Mouse (Mus musculus): ENCODE results near the gene Kank4.
"Not testable (repeated sequence)": the region's sequence is repeated elsewhere in the genome, so short reads cannot be mapped to it uniquely, and the experiment has no call there.

Kank4 gene

DNA sequence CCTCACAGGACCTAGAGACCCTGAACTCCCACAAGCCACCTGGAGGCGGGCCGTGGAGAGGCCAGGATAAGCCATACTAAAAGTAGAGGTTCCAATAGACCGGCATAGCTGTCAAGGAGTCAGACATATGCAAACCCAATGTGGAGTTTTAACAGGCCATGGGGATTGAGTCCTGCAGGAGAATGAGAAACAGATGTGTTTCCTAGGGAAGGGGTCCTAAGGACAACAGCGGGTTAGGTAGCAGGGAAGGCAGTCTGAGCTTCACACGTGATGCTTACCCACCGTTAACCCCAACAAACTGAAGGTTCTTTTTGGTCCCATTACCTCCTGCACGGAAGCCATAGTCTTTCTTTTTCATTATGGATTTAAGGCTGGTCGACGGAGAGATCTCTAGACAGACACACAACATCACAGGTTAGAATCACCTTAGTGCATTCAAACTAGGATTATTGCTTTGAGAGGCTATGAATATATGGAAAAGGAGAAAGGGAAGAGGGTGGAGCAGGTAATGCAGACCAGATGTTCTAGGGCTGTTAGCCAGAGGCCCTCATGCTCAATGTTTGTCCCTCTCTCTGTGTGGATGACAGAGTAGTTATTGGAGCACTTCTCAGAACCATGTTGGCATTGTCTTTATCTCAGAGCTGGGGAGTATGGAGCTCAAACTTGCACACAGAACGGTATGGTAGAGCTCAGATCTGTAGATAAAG is 40.5 kb downstream of the Kank4 start:
- no peak for DNase-seq (ENCODE audit: low spot score)

DNA sequence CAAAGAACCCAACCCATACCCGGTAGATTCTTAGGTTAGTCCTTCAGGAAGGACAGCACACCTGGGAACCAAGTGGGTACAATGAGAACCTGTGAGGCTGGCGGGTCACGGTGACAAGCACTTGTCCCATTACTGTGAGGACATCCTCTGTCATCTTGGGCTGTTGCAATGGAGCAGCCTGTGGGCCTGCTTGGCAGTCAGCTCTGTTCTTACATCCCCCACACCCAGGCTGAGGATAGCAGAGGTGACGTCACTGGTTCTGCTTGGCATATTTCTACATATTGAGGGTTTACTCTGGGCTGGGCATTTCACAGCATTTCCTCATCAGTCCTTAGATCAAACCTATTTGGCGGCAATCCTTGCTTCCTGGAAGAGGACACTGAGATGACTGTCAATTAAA is 43.6 kb downstream of the Kank4 start:
- no peak for DNase-seq (ENCODE audit: low spot score)

DNA sequence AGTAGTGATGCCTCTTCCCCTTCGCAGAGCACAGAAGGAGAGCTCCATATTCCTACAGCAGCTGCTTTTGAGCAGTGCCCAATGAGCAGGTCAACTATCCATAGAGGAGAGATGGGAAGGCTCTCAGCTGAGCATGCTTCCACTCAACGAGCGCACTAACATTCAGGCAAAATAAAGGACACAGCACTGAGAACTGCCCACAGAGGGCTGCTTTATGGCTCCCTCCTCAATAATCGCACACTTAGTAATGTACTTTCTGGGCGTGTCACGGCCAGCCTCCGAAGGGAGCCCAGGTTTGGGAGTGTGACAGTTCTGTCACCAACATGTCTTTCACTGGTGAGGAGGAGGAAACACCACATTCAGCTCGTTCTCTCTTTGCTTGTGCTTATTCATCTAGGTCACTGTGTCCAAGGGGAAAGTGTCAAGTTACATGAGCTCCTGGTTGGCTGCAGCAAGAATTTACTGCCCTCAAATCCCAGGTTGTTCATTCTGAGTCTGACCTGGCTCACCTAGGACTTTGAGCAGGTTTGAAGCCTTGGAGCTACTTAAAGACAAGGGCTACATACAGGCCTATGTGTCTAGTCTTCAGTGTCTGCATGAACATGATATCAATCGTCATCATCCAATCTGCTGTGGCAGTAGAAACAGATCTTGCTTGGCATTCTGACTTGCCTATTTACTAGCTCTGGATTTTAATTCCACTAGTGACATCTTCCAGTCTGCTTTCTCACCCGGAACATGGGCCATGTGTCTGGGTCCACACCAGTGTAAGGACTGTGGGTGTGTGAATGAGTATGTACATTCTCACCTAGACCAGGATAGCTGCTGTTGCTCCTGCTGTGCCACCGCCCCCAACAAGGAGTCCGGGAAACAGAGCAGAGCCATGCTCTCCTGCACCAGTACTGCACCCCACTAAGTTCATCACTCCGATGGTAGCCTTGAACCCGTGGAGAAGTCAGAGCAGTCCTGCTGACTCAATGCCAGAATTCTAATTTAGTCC is 49.9 kb downstream of the Kank4 start:
- DNase-seq (ENCODE audit: low spot score) = no peak

DNA sequence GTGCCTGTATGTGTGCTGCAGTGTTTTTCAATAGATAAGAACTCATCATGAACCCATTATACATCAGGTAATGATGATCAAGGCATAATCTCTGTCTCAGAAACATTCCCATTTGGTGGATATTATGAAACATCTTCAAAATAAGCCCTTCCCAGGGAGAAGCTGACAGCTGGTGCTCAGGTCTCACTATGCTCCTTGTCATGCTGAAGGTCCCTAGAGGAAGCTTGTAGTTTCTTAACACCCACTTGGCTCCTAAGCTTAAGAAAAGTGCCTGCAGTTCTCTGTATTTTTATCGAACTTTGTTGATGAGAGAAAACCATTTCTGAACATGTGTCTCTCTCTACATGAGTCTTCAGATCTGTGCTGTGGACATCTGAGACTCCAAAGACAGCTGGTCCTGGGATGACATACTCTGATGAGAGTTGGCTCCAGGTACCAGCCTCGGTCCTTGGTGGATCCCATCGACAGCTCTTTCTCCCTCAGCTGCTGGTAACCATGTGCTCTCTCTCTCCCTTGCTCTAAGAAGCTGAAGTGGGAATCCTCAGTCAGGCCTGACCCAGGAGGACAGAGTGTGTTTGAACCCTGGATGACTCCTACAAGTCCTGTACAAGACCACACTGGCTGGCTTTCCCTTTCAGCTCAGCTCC is 58.3 kb downstream of the Kank4 start:
- no peak for DNase-seq (ENCODE audit: low spot score)

DNA sequence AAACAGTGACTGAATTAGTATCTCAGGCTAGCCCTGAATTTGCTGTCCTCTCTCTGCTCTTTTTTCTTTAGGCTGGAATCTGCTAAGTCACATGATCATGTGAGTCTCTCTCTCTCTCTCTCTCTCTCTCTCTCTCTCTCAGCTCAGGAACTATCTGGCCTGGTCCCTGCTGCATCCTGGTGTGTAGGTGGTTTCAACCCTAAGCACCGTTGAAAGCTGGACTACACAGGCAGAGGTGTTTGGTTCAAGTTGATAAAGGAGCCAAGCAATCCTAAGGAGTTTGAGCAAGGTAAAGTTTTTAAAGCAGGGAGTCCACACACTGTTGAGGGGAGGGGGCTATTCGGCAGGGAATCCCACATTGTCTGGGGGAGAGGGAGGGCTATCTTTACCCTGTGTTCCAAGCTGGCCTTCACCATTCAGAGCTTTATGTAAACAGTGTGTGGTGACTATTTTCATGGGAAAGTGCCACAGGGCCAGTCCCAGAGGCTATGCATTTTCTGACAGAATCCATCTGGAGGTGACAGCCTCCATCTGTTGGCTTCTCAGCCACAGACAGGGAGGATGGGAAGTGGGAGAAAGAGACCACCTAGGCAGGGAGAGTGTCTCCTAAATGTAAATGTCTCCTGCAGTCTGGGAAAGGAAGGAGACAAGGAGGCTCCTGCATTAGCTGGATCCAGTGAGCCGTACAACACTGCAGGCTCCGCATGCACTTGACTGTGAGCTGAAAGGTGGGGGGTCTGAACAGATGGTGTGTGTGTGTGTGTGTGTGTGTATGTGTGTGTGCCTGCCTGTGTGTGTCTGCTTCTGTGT is 59.1 kb downstream of the Kank4 start:
- DNase-seq (ENCODE audit: low spot score) = no peak

DNA sequence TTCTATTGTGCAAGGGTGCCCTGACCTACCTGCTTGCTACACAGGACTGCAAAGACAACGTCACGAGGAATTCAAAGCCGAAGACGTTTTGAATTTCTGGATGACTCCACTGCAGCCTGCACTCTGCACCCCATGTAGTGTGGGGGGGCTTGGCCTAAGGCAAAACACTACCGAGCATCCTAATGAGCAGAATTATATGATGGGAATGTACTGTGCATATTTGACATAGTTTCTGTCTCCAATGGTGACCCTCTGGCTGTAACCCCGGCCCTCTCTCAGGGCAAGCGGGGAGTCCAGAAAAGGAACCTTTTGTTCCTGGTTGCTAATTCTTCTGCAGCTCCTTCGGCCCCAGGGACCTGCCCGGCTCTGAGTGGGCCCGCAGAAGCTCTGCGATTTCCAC is 61.2 kb downstream of the Kank4 start:
- DNase-seq (ENCODE audit: low spot score) = no peak

DNA sequence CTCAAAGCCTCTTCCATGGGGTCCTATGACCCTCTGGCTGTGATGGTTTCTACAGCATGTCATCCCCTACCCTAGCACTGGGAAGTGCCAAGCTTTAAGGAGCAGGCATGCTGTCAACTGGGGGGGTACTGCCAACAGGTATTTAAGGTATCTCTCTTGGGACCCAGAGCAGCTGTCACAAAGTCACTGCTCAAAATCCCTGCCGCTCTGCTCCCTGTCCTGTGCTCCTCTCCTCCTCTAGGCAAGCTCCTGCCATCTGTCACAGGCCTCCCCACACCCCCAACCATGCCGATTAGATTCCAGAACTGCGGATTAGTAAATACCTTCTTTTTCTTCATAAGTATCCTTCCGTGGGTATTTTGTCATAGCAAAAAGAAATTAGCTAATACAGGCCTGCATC is 62.9 kb downstream of the Kank4 start:
- no peak for DNase-seq (ENCODE audit: low spot score)

DNA sequence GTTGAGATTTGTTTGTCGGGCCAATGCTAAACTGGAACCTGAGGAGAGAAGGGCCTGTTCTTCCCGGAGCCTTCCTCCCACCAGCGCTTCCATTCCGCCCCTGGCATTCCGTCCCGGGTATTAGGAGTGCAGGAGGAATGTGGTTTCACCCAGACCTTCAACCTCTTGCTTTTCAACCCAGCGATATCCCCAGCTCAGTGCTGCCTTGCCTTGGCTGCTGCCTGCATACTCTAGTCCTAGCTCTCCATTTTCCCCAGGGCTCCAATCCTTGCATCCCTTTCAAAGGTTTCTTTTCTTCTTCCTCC is 73.5 kb downstream of the Kank4 start:
- peak; percentile 55 for DNase-seq (ENCODE audit: low spot score)

DNA sequence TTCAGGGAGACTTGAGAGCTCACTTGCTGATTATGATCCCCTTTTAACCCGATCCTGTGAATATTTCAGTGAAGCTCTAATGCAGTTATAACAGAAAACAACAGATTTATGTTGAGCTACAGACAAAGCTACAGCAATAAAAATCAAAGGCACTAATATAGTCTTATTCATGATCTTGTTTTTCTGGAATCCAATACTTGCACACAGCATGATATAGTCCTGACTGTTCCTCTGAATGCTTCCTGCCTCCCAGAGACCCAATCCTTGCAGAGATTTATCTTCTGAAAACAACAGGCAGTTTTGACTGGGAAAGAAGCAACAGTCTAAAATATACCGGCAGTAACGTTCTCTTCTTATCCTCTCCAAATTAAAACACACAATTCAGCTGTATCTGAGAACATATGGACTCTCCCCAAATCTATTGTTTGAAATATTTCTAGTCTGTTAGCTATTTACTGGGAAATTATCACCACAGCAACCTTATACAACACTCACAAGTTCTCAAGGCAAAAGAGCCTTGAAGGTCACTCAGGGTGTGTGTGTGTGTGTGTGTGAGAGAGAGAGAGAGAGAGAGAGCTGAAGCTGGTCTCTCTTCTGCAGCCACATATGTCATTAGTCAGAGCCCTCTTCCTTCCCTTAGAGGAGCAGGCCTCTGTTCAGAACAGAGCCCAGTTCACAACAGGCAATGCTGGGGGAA is 74.0 kb downstream of the Kank4 start:
- DNase-seq (ENCODE audit: low spot score) = no peak

DNA sequence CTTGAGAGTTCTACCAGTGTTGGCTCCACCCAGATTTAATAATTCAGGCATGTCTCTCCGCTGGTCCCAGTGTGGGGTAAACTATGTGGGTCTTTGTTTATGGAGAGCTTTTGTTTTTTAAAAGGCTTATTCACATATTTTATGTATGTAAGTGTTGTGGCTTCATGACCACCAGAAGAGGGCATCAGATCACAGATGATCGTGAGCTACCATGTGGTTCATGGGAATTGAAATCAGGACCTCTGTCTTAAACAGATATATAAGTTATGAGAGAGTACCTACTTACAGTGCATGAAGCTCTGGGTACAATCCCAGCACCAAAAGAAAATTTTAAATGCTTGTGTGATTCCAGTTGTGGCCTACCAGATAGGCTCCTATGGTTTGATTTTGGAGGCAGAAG is 77.6 kb downstream of the Kank4 start:
- DNase-seq (ENCODE audit: low spot score) = no peak

DNA sequence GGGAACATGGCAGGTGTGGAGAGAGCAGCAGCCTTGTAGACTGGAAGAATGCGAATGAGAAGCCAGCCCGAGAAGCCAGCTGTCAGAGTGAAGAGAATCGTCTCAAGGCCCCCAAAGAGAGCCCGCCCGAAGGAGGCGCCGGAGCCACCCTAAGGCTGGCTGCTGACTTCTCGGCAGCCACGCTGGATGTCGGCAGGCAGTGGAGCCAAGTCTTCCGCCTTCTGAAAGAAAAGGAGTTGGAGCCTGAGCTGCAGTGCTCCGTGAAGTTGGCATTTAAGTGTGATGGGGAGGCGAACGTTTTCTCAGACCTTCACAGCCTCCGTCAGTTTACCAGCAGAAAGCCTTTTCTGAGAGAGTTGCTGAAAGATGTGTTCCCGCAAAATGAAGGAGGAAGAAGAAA is 83.7 kb downstream of the Kank4 start:
- no peak for DNase-seq (ENCODE audit: low spot score)

DNA sequence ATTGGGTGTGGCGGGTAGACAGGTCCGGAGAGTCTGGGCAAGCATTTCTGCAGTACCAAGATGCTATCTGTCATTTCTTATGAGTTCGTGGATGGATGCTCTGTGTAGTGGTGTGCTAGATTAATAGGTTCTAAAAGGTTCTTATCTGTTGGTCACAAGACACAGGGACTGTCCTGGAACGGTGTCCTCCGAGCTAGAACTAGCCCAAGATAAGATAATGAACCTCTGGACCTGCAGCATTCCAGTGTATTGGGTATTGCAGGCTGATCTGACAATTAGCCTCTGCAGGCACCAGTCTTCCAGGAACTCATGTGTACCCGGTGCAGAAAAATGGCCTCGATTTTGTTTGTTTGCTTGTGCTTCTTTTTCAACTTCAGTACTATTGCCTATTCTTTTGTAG is 88.6 kb downstream of the Kank4 start:
- DNase-seq (ENCODE audit: low spot score) = no peak

DNA sequence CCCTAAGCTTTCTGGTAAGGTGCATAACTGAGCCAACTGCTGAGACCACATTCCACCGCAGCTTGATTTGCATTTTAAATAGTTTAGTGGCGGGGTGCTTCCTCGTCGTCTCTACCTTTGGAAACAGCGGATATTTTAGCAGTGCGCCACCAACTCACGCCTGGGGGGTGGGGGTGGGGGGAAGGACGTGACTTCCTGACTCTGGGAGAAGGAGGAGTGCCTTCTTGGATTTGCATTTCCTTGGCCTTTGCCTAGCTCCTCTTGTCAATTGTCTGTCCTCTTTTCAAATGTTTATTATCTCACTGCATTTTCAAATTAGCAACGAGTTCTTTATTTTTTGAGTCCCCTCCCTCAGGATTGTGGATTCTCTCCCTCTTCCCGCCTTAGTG is 89.4 kb downstream of the Kank4 start:
- no peak for DNase-seq (ENCODE audit: low spot score)

DNA sequence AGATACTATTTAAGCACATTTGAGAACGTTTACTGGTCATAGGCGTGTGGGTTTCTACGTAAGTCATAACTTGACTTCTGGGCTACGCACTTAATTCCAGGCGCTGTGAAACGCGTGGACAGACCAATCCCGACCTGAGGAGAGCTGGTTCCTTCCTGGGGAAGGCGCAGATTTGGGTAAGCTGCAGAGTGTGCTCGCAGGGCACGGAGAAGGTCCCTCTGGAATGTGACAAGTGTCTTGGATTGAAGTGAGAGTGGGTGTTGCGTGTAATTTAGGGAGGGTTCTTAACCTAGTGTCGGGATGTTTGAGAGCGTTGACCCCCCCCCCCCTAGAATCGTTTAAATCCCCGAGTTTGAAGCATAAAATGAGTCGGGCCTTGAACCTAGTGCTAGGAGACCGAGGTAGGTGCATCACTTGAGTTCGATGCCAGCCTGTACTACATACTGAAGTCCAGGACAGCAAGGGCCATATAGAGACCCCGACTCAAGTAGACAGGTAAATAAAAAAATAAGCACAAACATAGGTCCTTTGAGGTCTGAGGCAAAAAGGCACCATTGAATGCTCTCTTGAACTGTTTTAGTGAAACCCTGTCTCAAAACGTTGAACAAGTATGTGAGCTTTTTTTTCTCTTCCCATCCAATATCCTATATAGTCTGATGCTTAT is 89.9 kb downstream of the Kank4 start:
- no peak for DNase-seq (ENCODE audit: low spot score)

DNA sequence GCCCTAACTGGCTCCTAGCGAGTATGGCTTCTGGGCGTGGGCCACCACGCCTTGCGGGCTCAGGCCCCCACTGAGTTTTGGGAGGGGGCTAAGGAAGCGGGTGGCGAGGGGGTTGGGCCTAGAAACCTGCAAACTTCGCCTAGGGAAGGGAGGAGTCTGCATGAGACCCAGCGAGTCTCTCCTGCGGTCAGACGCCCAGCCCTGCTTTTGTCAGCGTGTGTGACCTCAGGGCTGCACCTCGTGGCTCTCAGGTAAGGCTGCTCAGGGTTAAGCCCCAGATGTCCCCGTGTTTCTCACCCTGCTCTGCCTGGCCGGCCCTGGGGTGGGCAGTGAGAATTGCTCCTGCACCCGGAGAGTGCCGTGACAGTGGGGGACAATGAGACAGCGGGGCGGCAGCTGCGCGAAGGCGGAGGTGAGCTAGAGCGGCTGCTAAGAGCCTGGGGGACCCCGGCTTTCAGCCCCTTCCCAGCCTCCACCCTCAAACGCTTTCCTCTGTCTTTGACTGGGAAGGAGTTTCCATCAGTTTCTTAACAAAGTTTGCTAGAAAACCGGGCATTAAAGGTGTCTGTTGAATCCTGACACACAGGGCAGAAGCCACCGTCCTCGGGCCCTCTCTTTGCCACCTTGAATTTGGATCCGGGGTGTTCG is 90.6 kb downstream of the Kank4 start, which contains the start of gene L1td1:
Gene L1td1, plus strand, starts transcription at position 145 of the 648 bp plus-strand sequence.
- DNase-seq (ENCODE audit: low spot score) = no peak

DNA sequence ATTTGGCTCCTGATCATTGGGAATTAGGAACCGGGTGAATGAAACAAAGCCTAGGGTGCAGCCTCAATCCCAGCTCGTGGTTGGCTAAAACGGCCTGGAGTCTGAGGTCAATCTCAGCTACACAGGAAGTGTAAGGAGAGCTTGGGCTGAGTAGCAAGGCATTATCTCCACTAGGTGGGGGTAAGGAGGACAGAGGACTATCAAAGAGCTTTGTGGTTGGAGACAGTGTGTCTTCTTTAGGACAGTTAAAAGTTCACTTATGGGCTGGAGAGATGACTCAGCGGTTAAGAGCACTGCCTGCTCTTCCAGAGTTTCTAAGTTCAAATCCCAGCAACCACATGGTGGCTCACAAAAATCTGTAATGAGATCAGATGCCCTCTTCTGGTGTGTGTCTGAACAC is 91.9 kb downstream of the Kank4 start:
- DNase-seq (ENCODE audit: low spot score) = no peak

DNA sequence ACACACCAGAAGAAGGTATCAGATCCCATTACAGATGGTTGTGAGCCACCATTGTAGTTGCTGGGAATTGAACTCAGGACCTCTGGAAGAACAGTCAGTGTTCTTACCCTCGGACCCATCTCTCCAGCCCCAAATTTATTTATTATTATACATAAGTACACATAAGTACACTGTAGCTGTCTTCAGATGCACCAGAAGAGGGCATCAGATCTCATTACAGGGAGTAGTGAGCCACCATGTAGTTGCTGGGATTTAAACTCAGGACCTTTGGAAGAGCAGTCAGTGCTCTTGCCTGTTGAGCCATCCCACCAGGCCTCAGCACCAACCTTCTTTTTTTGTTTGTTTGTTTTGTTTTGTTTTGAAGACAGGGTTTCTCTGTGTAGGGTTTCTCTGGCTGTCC is 92.7 kb downstream of the Kank4 start:
- DNase-seq (ENCODE audit: low spot score) = not testable (repeated sequence)

DNA sequence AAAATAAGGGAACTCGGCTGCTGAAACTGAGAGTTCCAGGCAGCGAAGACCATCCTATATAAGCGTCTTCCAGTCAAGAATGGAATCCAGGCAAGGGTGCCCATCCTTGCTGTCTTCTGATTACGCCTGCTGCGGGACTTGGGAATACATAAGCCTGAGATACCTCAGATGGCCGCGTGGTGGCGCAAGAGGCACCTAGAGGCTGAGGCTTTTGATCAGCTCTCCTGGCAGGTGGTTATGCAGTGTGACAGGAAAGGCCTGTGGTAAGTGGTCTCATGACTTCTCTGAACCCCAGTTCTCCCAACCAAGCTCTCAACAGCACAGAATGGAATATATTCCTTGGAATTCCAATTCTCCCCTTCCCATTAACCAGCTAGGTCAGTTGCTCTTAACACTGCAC is 94.9 kb downstream of the Kank4 start:
- DNase-seq (ENCODE audit: low spot score) = peak; percentile 58

DNA sequence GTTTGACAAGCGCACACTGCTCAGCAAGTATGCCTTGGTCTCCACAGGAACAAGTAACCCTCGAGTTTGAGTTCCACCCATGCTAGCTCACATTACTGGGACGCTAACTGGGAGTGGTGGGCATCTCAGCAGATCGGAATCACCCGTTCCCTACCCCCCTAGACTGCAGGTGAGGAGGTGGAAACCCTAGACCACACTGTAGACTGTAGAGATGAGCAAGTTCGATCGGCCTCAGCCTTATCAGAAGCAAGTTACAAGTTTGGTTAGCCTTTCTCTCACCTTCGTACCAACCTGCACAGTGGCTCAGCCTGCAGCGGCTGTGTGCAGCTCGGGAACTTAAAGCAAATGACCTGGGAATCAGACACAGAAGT is 98.8 kb downstream of the Kank4 start:
- no peak for DNase-seq (ENCODE audit: low spot score)

DNA sequence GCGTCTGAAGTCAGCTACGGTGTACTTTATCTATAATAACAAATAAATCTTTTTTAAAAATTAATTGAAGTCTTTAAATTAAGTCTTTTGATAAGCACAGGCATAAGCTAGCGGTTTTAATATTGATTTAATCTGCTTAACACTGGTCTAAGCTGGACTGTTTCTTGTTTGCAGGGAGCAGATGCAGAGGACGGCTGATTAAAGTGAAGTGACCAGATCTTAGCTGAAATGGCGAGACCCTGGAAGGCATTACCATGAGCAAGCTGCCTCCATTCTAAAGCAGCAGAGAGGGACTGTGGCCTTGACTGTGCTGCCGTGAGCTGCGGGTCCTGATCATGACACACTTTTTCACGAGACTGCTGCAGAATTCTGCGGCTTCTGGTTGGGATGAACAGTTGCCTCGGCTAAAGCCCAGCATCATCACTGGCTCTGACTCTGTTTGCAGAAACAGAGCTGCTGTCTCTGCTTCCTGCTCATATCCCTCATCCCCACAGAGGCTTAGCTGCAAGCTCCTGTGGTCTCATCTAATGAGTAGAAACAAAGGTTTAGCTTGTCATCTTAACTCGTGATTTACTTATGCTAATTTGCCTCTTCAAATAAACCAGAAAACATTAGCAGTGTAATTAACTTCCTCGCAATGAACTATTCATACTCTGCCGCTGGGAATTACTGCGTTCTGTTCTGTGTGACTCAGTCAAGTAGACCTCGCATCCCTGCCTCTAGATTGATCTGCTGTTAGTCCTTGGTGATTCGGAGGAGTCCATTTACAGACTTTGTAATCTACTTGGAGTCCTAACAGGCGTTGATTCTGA is 99.4 kb downstream of the Kank4 start:
- no peak for DNase-seq (ENCODE audit: low spot score)

Measured in ovary, postnatal 36 days (tissue).